Mouse (Mus musculus) CH12.LX (cell line): ENCODE measurements around the gene Pam.
"Not testable (repeated sequence)": the region's sequence is repeated elsewhere in the genome, so short reads cannot be mapped to it uniquely, and the experiment has no call there.

Experiments used
- CTCF ChIP-seq, 2 experiments: IDR thresholded peaks in 1 of 2; conservative IDR thresholded peaks in 1 of 2; 2 replicates each; pipeline ENCODE4 v1.5.1; 2011 to 2012; ENCODE audit warnings: low read depth in 2 of 2, low read length in 2 of 2, improper control_type of control experiment in 1 of 2, inconsistent platforms in 1 of 2, mild to moderate bottlenecking in 1 of 2, moderate library complexity in 1 of 2
- EP300 ChIP-seq: IDR thresholded peaks from 2 replicates; pipeline ENCODE4 v1.6.1; 2011; ENCODE audit warnings: low read length, improper control_type of control experiment
- POLR2A ChIP-seq: IDR thresholded peaks from 2 replicates; pipeline ENCODE4 v1.6.1; 2011; ENCODE audit warnings: low read depth, mild to moderate bottlenecking, improper control_type of control experiment, low read length
- POLR2AphosphoS2 ChIP-seq: IDR thresholded peaks from 2 replicates; pipeline ENCODE4 v1.6.1; 2011; ENCODE audit warnings: low read depth, low read length, improper control_type of control experiment
- SMC3 ChIP-seq: IDR thresholded peaks from 2 replicates; pipeline ENCODE4 v1.6.1; 2011; ENCODE audit warnings: low read depth, low read length, improper control_type of control experiment
- USF1 ChIP-seq: IDR thresholded peaks from 2 replicates; pipeline ENCODE4 v1.6.1; 2014; ENCODE audit warnings: low read depth, mild to moderate bottlenecking, inconsistent platforms, low read length, improper control_type of control experiment
- ZKSCAN1 ChIP-seq: IDR thresholded peaks from 2 replicates; pipeline ENCODE4 v1.6.1; 2012; ENCODE audit warnings: low read depth, inconsistent platforms, low read length, improper control_type of control experiment, borderline replicate concordance

DNA sequence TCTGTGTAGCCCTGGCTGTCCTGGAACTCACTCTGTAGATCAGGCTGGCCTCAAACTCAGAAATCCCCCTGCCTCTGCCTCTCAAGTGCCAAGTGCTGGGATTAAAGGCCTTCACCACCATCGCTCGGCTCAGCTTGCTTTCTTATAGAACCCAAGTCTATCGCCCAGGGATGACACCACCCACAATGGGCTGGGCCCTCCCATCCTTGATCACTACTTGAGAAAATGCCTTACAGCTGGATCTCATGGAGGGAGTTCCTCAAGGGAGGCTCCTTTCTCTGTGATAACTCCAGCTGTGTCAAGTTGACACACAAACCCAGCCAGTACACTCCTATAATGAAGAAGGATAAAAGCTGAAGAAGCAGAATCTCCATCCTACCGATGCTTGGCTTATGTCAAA lies 329.7 kb downstream of the Pam start:
- TF ChIP-seq USF1; CTCF (conservative IDR thresholded peaks at IDR 0.05 in 1 of 2, IDR thresholded peaks at IDR 0.05 in 1 of 2; ENCODE audit: low read depth in 2 of 2, low read length in 2 of 2); SMC3; POLR2AphosphoS2; POLR2A; ZKSCAN1; EP300: not testable (repeated sequence)
